In the genomic region with DNA sequence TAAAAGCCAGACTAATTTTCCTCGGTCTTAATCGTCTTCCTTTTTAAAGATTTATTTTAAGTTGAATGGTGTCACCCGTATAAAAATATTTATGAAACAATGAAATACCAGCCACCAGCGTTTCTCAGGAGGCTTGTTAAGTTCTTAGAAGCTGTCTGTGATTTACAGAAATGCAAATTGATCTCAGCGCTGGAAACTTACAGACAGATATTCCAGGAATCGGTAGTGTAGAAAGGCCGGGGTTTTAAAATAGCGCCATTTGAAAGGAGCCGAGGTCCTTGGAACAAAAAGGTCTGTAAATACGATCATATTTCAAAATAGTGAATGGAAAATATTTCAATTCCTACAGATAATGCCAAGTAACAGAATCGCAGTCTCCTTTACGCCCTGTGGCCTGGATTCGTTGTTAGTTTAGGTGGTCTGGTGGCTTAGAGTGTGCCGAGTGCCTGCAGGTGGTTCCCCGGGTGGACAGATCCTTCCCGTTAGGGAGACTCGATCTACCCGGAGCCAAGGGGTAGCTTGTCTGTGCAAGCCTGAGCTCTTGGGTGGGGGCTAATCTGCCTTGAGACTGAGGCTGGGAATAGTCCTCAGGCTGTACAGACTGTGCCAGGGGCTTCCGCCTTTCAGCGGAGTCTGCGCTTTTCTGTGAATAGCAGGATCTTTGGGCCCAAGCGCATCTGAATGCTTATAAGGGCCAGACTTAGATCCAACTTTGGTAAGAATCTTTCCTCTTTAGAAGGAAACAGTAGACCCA, we compare ENCODE assay signal across 9 mouse cellular contexts. TPM values are rescaled to one million over a fixed set of nuclear protein-coding genes. Genes with fewer than 3 reads are reported as not detected.
DNase-seq lines count a peak whose midpoint lies in the region; ATAC-seq and TF ChIP-seq lines count a peak whose summit lies in the region.
"Had no signal": no experiment of that assay in that cellular context is flagged by ENCODE, and none has a peak within 500 bp of the region (broad histone marks: within the 10 kb centered on the region; RNA-seq: fewer than 3 reads in every experiment).

No protein-coding gene starts in this region.

- peak overlapping the region; percentile 67 for H3K4me2 ChIP-seq in liver, embryonic 11.5 days
- H3K4me2 ChIP-seq in neural tube, embryonic 13.5 days: peak overlapping the region; percentile 87

- no peaks in the 10 kb centered on the region for H3K27me3 ChIP-seq in heart, adult 2 months (ENCODE audit: control insufficient read depth, insufficient read depth, low read length)
- H3K27me3 ChIP-seq in liver, embryonic 11.5 days (replicated peaks; ENCODE audit: control insufficient read depth, insufficient read depth, low read length): peaks cover 67% of the 10 kb centered on the region
- H3K27me3 ChIP-seq in neural tube, embryonic 13.5 days: 0 out of 2 replicates have a peak, but pooled peaks cover 6% of the 10 kb centered on the region
- H3K27me3 ChIP-seq: CH12.LX had no signal

- intact Hi-C loops in heart, adult 2 months (cut with DNase I): loop anchor here (2.0 to 5.0 kb wide), 3 partner anchors 16 to 80 kb away; no protein-coding TSS in a partner anchor

- H3K4me1 ChIP-seq in heart, adult 2 months (ENCODE audit: control insufficient read depth, insufficient read depth, low read length): peaks cover 9% of the 10 kb centered on the region
- peaks cover 13% of the 10 kb centered on the region for H3K4me1 ChIP-seq in liver, embryonic 11.5 days (replicated peaks; ENCODE audit: control insufficient read depth, insufficient read depth, low read length)
- H3K4me1 ChIP-seq in neural tube, embryonic 13.5 days (replicated peaks): peaks cover 66% of the 10 kb centered on the region

- peak; percentile 12 to 43 for DNase-seq in layer of hippocampus, adult 2 months (ENCODE audit: low spot score in 2 of 2)
- no peak for DNase-seq in layer of hippocampus, adult 9-10 months (ENCODE audit: low spot score)
- DNase-seq in cerebellum, postnatal 36 days: peak; percentile 13 to 24
- DNase-seq in heart, adult 2 months: peak; percentile 57 to 64
- peak; percentile 70 for DNase-seq in kidney, adult 18-20 months
- DNase-seq in liver, embryonic 11.5 days (ENCODE audit: low spot score): no peak
- no peak for DNase-seq in thymus, postnatal 4 days

- no peaks in the 10 kb centered on the region for H3K79me2 ChIP-seq in heart, adult 2 months (replicated peaks; ENCODE audit: control insufficient read depth, insufficient read depth, low read length)

- peak overlapping the region; percentile 90 for H3K27ac ChIP-seq in layer of hippocampus, adult 2 months
- peak overlapping the region; percentile 91 for H3K27ac ChIP-seq in heart, adult 2 months
- H3K27ac ChIP-seq in liver, embryonic 11.5 days (ENCODE audit: low read depth, low read length): peak overlapping the region; percentile 4; the same call in 1 of the 2 replicates
- peak overlapping the region; percentile 71 for H3K27ac ChIP-seq in neural tube, embryonic 13.5 days (replicated peaks)

- no peaks in the 10 kb centered on the region for H3K9me3 ChIP-seq in liver, embryonic 11.5 days (ENCODE audit: control insufficient read depth, low read length)
- H3K9me3 ChIP-seq in neural tube, embryonic 13.5 days: no peaks in the 10 kb centered on the region

- peak overlapping the region; percentile 74 for H3K4me3 ChIP-seq in layer of hippocampus, adult 2 months
- peak overlapping the region; percentile 96 for H3K4me3 ChIP-seq in heart, adult 2 months
- peak overlapping the region; percentile 70 for H3K4me3 ChIP-seq in liver, embryonic 11.5 days (ENCODE audit: low read depth, low read length)
- peak overlapping the region; percentile 85 for H3K4me3 ChIP-seq in neural tube, embryonic 13.5 days

- 3% methylated on average over 22 of the region's 22 CpGs for WGBS in heart, adult 2 months
- 5% methylated on average over 22 of the region's 22 CpGs for WGBS in liver, embryonic 11.5 days
- WGBS in neural tube, embryonic 13.5 days: under 1% methylated on average over 22 of the region's 22 CpGs

- H3K36me3 ChIP-seq in heart, adult 2 months (ENCODE audit: control insufficient read depth, insufficient read depth, low read length): peaks cover 2% of the 10 kb centered on the region; the same call in 1 of the 2 replicates
- no peaks in the 10 kb centered on the region for H3K36me3 ChIP-seq in liver, embryonic 11.5 days (ENCODE audit: control insufficient read depth, insufficient read depth, low read length)
- no peaks in the 10 kb centered on the region for H3K36me3 ChIP-seq in neural tube, embryonic 13.5 days

- TF ChIP-seq POLR2A in heart, adult 2 months (IDR thresholded peaks at IDR 0.05; ENCODE audit: insufficient read depth, low read depth, low read length): no peak

- TF ChIP-seq CTCF in layer of hippocampus, adult 2 months (conservative IDR thresholded peaks at IDR 0.05): no peak
- no peak for TF ChIP-seq CTCF in heart, adult 2 months (IDR thresholded peaks at IDR 0.05)

- ATAC-seq in liver, embryonic 11.5 days (replicated peaks; ENCODE audit: low FRiP score): no peak
- ATAC-seq in neural tube, embryonic 13.5 days (ENCODE audit: low read depth): no peak

- peak overlapping the region; percentile 88 for H3K9ac ChIP-seq in heart, adult 2 months (ENCODE audit: low read depth, low read length)
- H3K9ac ChIP-seq in liver, embryonic 11.5 days (ENCODE audit: low read depth, low read length): peak overlapping the region; percentile 60
- H3K9ac ChIP-seq in neural tube, embryonic 13.5 days: peak overlapping the region; percentile 90

- TF ChIP-seq EP300 in heart, adult 2 months (IDR thresholded peaks at IDR 0.05; ENCODE audit: insufficient read depth, low read depth, low read length): no peak

RNA-seq across cellular contexts. Expression of gene Tead1, which starts 1.6 kb away (rescaled TPM):
- 10 to 100 TPM; 23.9 to 29.0 TPM for total RNA-seq in layer of hippocampus, adult 2 months (2021)
- total RNA-seq in heart, adult 2 months (2021): 100 to 1,000 TPM; 169 to 195 TPM
- 39.5 and 67.4 TPM in 2 replicates for polyA plus RNA-seq in heart, adult 2 months (2012; rRNA removed)
- polyA plus RNA-seq in liver, embryonic 11.5 days (2014; fragmentation: Nextera tagmentation; extraction: Ambion mirVana): 6.7 and 7.4 TPM in 2 replicates
- 18.5 and 19.6 TPM in 2 replicates for polyA plus RNA-seq in neural tube, embryonic 13.5 days (2015; fragmentation: Nextera tagmentation; extraction: Ambion mirVana)
- total RNA-seq: CH12.LX had no signal

Comparison
In these comparisons a context has a peak if more than half of its experiments do, and no peak if none do; other contexts are left out.
1. DNase-seq: peak in layer of hippocampus, adult 2 months (2 of 2), cerebellum, postnatal 36 days (2 of 2), heart, adult 2 months (2 of 2) and kidney, adult 18-20 months (single experiment); none in layer of hippocampus, adult 9-10 months (single experiment), liver, embryonic 11.5 days (single experiment) and thymus, postnatal 4 days (single experiment).
2. H3K27ac ChIP-seq: peak in every context shown above with its lines; median percentile 91 in heart, adult 2 months; 90 in layer of hippocampus, adult 2 months; 71 in neural tube, embryonic 13.5 days; 4 in liver, embryonic 11.5 days.
3. Peak in every context shown above with its lines, with median percentiles within 50 percentile points of each other: H3K4me3 ChIP-seq and H3K9ac ChIP-seq.